Mouse (Mus musculus): Measurements from ENCODE around the gene Ccdc172. TPM values are rescaled to one million over a fixed set of nuclear protein-coding genes. Genes with fewer than 3 reads are reported as not detected.

Gene Ccdc172
- total RNA-seq, 1 experiment from 2014 or later, result not detected

GRCm38 (mm10) chr19:58554974-58555373 lies 43.2 kb downstream of the Ccdc172 start:
- no peak for ATAC-seq (replicated peaks; ENCODE audit: insufficient number of reproducible peaks, low FRiP score, low TSS enrichment, poor library complexity, severe bottlenecking)

- ATAC-seq (replicated peaks; ENCODE audit: insufficient number of reproducible peaks, low FRiP score, low TSS enrichment, poor library complexity, severe bottlenecking), result no peak
Observed at GRCm38 (mm10) chr19:58558352-58558751, 46.6 kb downstream of the Ccdc172 start.

GRCm38 (mm10) chr19:58562301-58562815 lies 50.6 kb downstream of the Ccdc172 start:
- ATAC-seq (replicated peaks; ENCODE audit: insufficient number of reproducible peaks, low FRiP score, low TSS enrichment, poor library complexity, severe bottlenecking), result no peak

GRCm38 (mm10) chr19:58571566-58571965 lies 59.8 kb downstream of the Ccdc172 start:
- no peak for ATAC-seq (replicated peaks; ENCODE audit: insufficient number of reproducible peaks, low FRiP score, low TSS enrichment, poor library complexity, severe bottlenecking)

- no peak for ATAC-seq (replicated peaks; ENCODE audit: insufficient number of reproducible peaks, low FRiP score, low TSS enrichment, poor library complexity, severe bottlenecking)
Observed at GRCm38 (mm10) chr19:58572429-58573071, 60.8 kb downstream of the Ccdc172 start.

- 0 out of 2 replicates have a peak, but pooled peaks have one; percentile 22 for ATAC-seq (replicated peaks; ENCODE audit: insufficient number of reproducible peaks, low FRiP score, low TSS enrichment, poor library complexity, severe bottlenecking)
Observed at GRCm38 (mm10) chr19:58573072-58573438, 61.3 kb downstream of the Ccdc172 start.

GRCm38 (mm10) chr19:58582018-58582417 lies 70.2 kb downstream of the Ccdc172 start:
- no peak for ATAC-seq (replicated peaks; ENCODE audit: insufficient number of reproducible peaks, low FRiP score, low TSS enrichment, poor library complexity, severe bottlenecking)

- no peak for ATAC-seq (replicated peaks; ENCODE audit: insufficient number of reproducible peaks, low FRiP score, low TSS enrichment, poor library complexity, severe bottlenecking)
Observed at GRCm38 (mm10) chr19:58582956-58583355, 71.2 kb downstream of the Ccdc172 start.

- ATAC-seq (replicated peaks; ENCODE audit: insufficient number of reproducible peaks, low FRiP score, low TSS enrichment, poor library complexity, severe bottlenecking), result no peak
Observed at GRCm38 (mm10) chr19:58586046-58586445, 74.3 kb downstream of the Ccdc172 start.

GRCm38 (mm10) chr19:58590251-58590936 lies 78.6 kb downstream of the Ccdc172 start:
- no peak for ATAC-seq (replicated peaks; ENCODE audit: insufficient number of reproducible peaks, low FRiP score, low TSS enrichment, poor library complexity, severe bottlenecking)

- no peak for ATAC-seq (replicated peaks; ENCODE audit: insufficient number of reproducible peaks, low FRiP score, low TSS enrichment, poor library complexity, severe bottlenecking)
Observed at GRCm38 (mm10) chr19:58600381-58600780, 88.6 kb downstream of the Ccdc172 start.

Other genes with a start within 250 kb of the Ccdc172 start
- 2.3 TPM in 1 of 3 replicates, not detected in the others for gene Gfra1, start 56.1 kb upstream of the Ccdc172 start, total RNA-seq (2017)
- gene Pnlip, start 140.5 kb downstream of the Ccdc172 start, total RNA-seq (2017), result not detected in 3 replicates
- not detected in 3 replicates for gene Pnliprp1, start 216.9 kb downstream of the Ccdc172 start, total RNA-seq (2017)
- not detected in 3 replicates for gene Pnliprp2, start 247.7 kb downstream of the Ccdc172 start, total RNA-seq (2017)